Mouse (Mus musculus): ENCODE results near the gene Dock8. TPM values are rescaled to one million over a fixed set of nuclear protein-coding genes. Genes with fewer than 3 reads are reported as not detected.

Gene Dock8
- polyA plus RNA-seq, 1 experiment: 8.2 TPM

DNA sequence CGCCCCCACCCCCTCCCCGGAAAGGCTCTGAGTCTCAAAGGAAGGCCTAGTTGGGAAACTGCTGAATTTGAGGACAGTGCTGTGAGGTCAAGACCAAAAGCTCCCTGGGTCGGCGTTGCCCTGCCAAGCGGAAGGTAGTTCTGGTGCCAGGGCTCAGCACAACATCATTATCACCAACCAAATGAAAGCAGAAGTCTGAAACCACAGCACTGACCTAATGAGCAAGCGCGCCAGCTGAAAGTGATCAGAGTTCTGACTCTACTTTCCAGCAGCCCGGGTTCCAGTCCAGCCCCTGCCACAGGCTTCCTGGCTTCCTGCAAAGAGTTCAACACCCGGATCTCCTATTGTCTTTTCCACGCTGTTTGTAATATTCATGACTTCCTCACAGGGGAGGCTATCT, 232.7 kb downstream of the Dock8 start:
- Histone ChIP-seq H3K36me3 (ENCODE audit: control insufficient read depth, insufficient read depth) (no peaks in the 10 kb centered on the region), H3K79me2 (ENCODE audit: control insufficient read depth, insufficient read depth) (no peaks in the 10 kb centered on the region), H3K4me3 (ENCODE audit: insufficient read depth, poor library complexity, severe bottlenecking) (no peak overlapping the region), H3K79me3 (ENCODE audit: low read depth) (no peaks in the 10 kb centered on the region), H3K27me3 (ENCODE audit: control insufficient read depth, insufficient read depth, insufficient read length) (peaks cover 25% of the 10 kb centered on the region), H3ac (ENCODE audit: control insufficient read depth, insufficient read length, low read depth) (no peak overlapping the region)
- TF ChIP-seq MYOG (IDR thresholded peaks at IDR 0.05; ENCODE audit: control insufficient read depth, extremely low read depth, insufficient read length): no peak
- TF ChIP-seq CTCF (IDR thresholded peaks at IDR 0.05; ENCODE audit: control insufficient read depth, insufficient read depth, insufficient read length): no peak
- TF ChIP-seq CEBPB (IDR thresholded peaks at IDR 0.05; ENCODE audit: low read depth): no peak
- TF ChIP-seq MAX (IDR thresholded peaks at IDR 0.05): no peak
- TF ChIP-seq FOSL1 (IDR thresholded peaks at IDR 0.05; ENCODE audit: insufficient read depth, low read length, poor library complexity, severe bottlenecking): no peak
- no peak for TF ChIP-seq MYOD1 (IDR thresholded peaks at IDR 0.05; ENCODE audit: control insufficient read depth, insufficient read length, low read depth)
- TF ChIP-seq USF1 (IDR thresholded peaks at IDR 0.05; ENCODE audit: low read depth): no peak

DNA sequence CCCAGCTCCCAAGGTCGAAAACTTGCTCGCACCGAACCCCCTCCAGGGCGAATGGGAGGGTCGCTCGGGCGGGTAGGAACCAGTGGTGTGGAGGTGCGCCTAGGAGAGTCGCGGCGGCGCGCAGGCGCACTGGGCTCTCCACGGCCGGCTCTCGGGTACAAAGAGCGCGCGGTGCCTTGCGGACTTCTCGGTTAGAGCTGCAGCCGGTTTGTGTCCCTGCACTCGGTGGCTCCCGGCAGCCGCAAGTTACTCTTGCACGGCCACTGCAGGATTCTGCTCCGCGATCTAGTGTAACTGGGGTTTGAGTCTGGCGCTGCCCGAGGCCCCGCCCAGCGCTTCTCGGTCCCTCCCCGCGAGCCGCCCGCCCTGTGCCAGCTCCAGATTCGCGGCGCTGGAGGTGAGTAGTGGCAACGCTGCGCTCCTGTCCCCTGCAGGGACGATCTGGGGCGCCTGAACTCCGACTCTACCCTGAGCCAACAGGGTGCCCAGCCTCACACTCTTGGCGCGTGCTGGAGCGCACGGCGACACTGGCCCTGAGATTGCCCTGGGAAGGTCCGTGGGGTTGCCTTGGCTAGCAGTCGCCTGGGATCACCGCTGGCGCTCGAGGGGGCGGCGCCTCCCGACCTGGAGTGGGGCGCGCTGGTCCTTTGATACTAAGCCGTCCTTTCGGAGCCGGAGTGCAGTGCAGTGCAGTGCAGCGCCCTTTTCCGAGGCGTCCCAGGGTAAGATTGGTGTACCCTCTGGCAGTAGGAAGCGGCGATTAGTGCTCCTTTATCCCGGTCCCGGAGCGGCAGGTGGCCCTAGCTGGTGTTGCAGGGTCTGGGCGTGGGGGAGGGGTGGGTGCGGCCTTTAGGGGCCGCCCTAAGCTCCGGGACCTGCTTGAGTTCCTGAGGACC, 237.5 kb downstream of the Dock8 start, which contains the start of gene Kank1:
Kank1 (plus strand) TSS at position 380 of the 896 bp plus-strand sequence.
- no peaks in the 10 kb centered on the region for H3K36me3 ChIP-seq (ENCODE audit: control insufficient read depth, insufficient read depth)
- no peak for TF ChIP-seq CEBPB (IDR thresholded peaks at IDR 0.05; ENCODE audit: low read depth)
- no peak for TF ChIP-seq FOSL1 (IDR thresholded peaks at IDR 0.05; ENCODE audit: insufficient read depth, low read length, poor library complexity, severe bottlenecking)
- no peak for TF ChIP-seq MAX (IDR thresholded peaks at IDR 0.05)
- no peak for TF ChIP-seq MYOG (IDR thresholded peaks at IDR 0.05; ENCODE audit: control insufficient read depth, extremely low read depth, insufficient read length)
- TF ChIP-seq MYOD1 (IDR thresholded peaks at IDR 0.05; ENCODE audit: control insufficient read depth, insufficient read length, low read depth): no peak
- no peak for TF ChIP-seq CTCF (IDR thresholded peaks at IDR 0.05; ENCODE audit: control insufficient read depth, insufficient read depth, insufficient read length)
- no peaks in the 10 kb centered on the region for H3K79me2 ChIP-seq (ENCODE audit: control insufficient read depth, insufficient read depth)
- H3K27me3 ChIP-seq (ENCODE audit: control insufficient read depth, insufficient read depth, insufficient read length): peaks cover 52% of the 10 kb centered on the region
- peak within 1 kb of the TSS; percentile 6 for H3K4me3 ChIP-seq (ENCODE audit: insufficient read depth, poor library complexity, severe bottlenecking)
- H3K79me3 ChIP-seq (ENCODE audit: low read depth): no peaks in the 10 kb centered on the region
- H3ac ChIP-seq (ENCODE audit: control insufficient read depth, insufficient read length, low read depth): no peak within 1 kb of the TSS

DNA sequence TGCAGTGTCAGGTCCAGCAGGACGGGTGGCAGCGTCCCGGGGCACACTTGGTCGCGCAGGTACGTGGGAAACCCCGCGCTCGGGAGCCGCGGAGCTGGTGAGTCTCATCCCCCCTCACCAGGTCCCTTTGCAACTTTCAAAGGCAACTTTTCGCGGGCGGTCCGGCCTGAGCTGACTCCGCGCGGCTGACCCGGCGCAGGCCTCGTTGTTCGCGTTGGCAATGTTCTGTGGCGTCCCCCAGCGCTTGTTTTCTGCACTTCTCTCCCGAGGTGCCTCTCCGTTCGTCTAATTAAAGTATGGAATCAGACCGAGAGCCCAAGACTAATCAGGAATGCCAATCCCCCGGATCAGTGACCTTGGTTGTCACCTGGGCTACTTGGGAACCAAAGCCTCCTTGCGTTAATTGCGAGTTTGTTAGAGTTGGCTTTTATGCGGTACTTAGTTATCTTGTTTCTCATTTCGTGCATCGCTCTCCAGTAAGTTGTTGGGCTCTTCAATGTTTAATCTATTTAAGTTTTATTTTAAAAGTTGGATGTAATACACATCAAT, 238.2 kb downstream of the Dock8 start:
- H3K27me3 ChIP-seq (ENCODE audit: control insufficient read depth, insufficient read depth, insufficient read length): peaks cover 52% of the 10 kb centered on the region
- no peaks in the 10 kb centered on the region for H3K79me2 ChIP-seq (ENCODE audit: control insufficient read depth, insufficient read depth)
- H3ac ChIP-seq (ENCODE audit: control insufficient read depth, insufficient read length, low read depth): no peak overlapping the region
- TF ChIP-seq CTCF (IDR thresholded peaks at IDR 0.05; ENCODE audit: control insufficient read depth, insufficient read depth, insufficient read length) (no peak), MAX (IDR thresholded peaks at IDR 0.05) (no peak), FOSL1 (IDR thresholded peaks at IDR 0.05; ENCODE audit: insufficient read depth, low read length, poor library complexity, severe bottlenecking) (no peak), CEBPB (IDR thresholded peaks at IDR 0.05; ENCODE audit: low read depth) (no peak), MYOG (IDR thresholded peaks at IDR 0.05; ENCODE audit: control insufficient read depth, extremely low read depth, insufficient read length) (no peak), USF1 (IDR thresholded peaks at IDR 0.05; ENCODE audit: low read depth) (no peak), MYOD1 (IDR thresholded peaks at IDR 0.05; ENCODE audit: control insufficient read depth, insufficient read length, low read depth) (no peak)
- no peaks in the 10 kb centered on the region for H3K36me3 ChIP-seq (ENCODE audit: control insufficient read depth, insufficient read depth)
- H3K79me3 ChIP-seq (ENCODE audit: low read depth): no peaks in the 10 kb centered on the region
- no peak overlapping the region for H3K4me3 ChIP-seq (ENCODE audit: insufficient read depth, poor library complexity, severe bottlenecking)

DNA sequence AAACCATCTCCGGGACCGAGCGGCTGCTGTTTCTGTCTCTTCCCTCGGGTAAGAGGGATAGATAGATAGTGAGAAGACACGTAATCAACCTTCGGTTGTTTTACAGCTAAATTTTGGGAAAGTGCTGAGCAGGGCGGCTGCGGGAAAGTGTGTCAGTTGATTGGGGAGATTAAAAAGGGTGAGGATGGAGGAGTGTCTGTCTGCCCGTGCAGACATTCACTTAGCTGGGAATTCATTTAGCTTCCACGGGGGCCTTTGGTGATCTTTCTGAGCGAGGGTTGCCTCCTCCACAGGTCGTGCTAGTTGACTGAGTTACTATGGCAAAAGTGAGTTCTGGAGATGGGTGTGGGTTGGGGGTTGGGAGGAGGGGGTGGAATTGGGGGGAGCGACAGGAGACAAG, 238.8 kb downstream of the Dock8 start:
- Histone ChIP-seq H3K79me2 (ENCODE audit: control insufficient read depth, insufficient read depth) (no peaks in the 10 kb centered on the region), H3K27me3 (ENCODE audit: control insufficient read depth, insufficient read depth, insufficient read length) (peaks cover 52% of the 10 kb centered on the region), H3K36me3 (ENCODE audit: control insufficient read depth, insufficient read depth) (no peaks in the 10 kb centered on the region), H3K79me3 (ENCODE audit: low read depth) (no peaks in the 10 kb centered on the region), H3K4me3 (ENCODE audit: insufficient read depth, poor library complexity, severe bottlenecking) (no peak overlapping the region), H3ac (ENCODE audit: control insufficient read depth, insufficient read length, low read depth) (no peak overlapping the region)
- TF ChIP-seq MYOD1 (IDR thresholded peaks at IDR 0.05; ENCODE audit: control insufficient read depth, insufficient read length, low read depth): no peak
- no peak for TF ChIP-seq CEBPB (IDR thresholded peaks at IDR 0.05; ENCODE audit: low read depth)
- no peak for TF ChIP-seq CTCF (IDR thresholded peaks at IDR 0.05; ENCODE audit: control insufficient read depth, insufficient read depth, insufficient read length)
- TF ChIP-seq USF1 (IDR thresholded peaks at IDR 0.05; ENCODE audit: low read depth): no peak
- no peak for TF ChIP-seq MYOG (IDR thresholded peaks at IDR 0.05; ENCODE audit: control insufficient read depth, extremely low read depth, insufficient read length)
- no peak for TF ChIP-seq FOSL1 (IDR thresholded peaks at IDR 0.05; ENCODE audit: insufficient read depth, low read length, poor library complexity, severe bottlenecking)
- no peak for TF ChIP-seq MAX (IDR thresholded peaks at IDR 0.05)

DNA sequence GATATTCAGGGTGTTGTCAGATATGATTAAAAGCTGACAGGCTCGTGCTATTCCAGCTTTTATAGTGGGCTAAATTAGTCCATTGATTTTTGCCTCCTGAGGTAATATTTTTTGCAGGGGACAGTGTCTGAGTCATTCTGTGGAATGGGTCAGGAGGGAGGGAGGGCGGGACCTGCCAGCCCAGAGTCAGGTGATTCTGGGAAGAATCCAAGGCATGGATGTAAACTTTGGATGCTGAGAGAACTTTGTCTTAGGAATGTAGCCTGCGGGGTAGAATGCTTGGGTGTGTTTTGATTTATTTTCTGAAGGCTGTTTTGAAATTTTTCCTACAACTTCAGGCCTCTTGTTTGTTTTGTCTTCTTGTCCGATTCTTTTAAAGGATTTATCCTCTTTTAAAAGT, 244.2 kb downstream of the Dock8 start:
- H3ac ChIP-seq (ENCODE audit: control insufficient read depth, insufficient read length, low read depth): no peak overlapping the region
- H3K36me3 ChIP-seq (ENCODE audit: control insufficient read depth, insufficient read depth): no peaks in the 10 kb centered on the region
- H3K4me3 ChIP-seq (ENCODE audit: insufficient read depth, poor library complexity, severe bottlenecking): no peak overlapping the region
- TF ChIP-seq FOSL1 (IDR thresholded peaks at IDR 0.05; ENCODE audit: insufficient read depth, low read length, poor library complexity, severe bottlenecking) (no peak), MYOD1 (IDR thresholded peaks at IDR 0.05; ENCODE audit: control insufficient read depth, insufficient read length, low read depth) (no peak), CEBPB (IDR thresholded peaks at IDR 0.05; ENCODE audit: low read depth) (no peak), MYOG (IDR thresholded peaks at IDR 0.05; ENCODE audit: control insufficient read depth, extremely low read depth, insufficient read length) (no peak), MAX (IDR thresholded peaks at IDR 0.05) (no peak), USF1 (IDR thresholded peaks at IDR 0.05; ENCODE audit: low read depth) (no peak), CTCF (IDR thresholded peaks at IDR 0.05; ENCODE audit: control insufficient read depth, insufficient read depth, insufficient read length) (no peak)
- no peaks in the 10 kb centered on the region for H3K79me2 ChIP-seq (ENCODE audit: control insufficient read depth, insufficient read depth)
- no peaks in the 10 kb centered on the region for H3K79me3 ChIP-seq (ENCODE audit: low read depth)
- peaks cover 15% of the 10 kb centered on the region for H3K27me3 ChIP-seq (ENCODE audit: control insufficient read depth, insufficient read depth, insufficient read length)
